Mouse (Mus musculus) hindbrain, embryonic 10.5 days (tissue): ENCODE measurements around the gene Plekhm1. TPM values are rescaled to one million over a fixed set of nuclear protein-coding genes. Genes with fewer than 3 reads are reported as not detected.
A peak's percentile ranks its signal among the peaks of the same experiment; 100 is the strongest.
"Not testable (repeated sequence)": the region's sequence is repeated elsewhere in the genome, so short reads cannot be mapped to it uniquely, and the experiment has no call there.

Experiments
- DNase-seq: peaks from one replicate; pipeline ENCODE4 v3.0.0-alpha.2; 2017; ENCODE audit warnings: low spot score
- H3K27ac ChIP-seq: fragments of 300-500 bp; sonication (generic); 2 replicates; pipeline ENCODE4 v1.5.1; 2016; ENCODE audit warnings: mild to moderate bottlenecking, moderate library complexity
- H3K27me3 ChIP-seq: fragments of 300-500 bp; sonication (generic); 2 replicates; pipeline ENCODE4 v1.6.1; 2016; ENCODE audit warnings: mild to moderate bottlenecking; ENCODE audit not compliant: poor library complexity, insufficient read depth, severe bottlenecking
- H3K36me3 ChIP-seq: fragments of 300-500 bp; sonication (generic); 2 replicates; pipeline ENCODE4 v1.6.1; 2016; ENCODE audit warnings: mild to moderate bottlenecking, moderate library complexity
- H3K4me1 ChIP-seq: fragments of 300-500 bp; sonication (generic); replicated peaks from 2 replicates; pipeline ENCODE4 v1.6.1; 2016; ENCODE audit warnings: mild to moderate bottlenecking
- H3K4me3 ChIP-seq: fragments of 300-500 bp; sonication (generic); 2 replicates; pipeline ENCODE4 v1.5.1; 2016; ENCODE audit warnings: mild to moderate bottlenecking, moderate library complexity
- H3K9me3 ChIP-seq: fragments of 300-500 bp; sonication (generic); 2 replicates; pipeline ENCODE4 v1.6.1; 2016; ENCODE audit warnings: mild to moderate bottlenecking, moderate library complexity
- WGBS: fragments of 180-500 bp; shearing (Covaris S2); methylation state at CpG from one replicate; pipeline ENCODE4 v1.1.7; 2016; 5-methylcytosine and 5-hydroxymethylcytosine counted together
- polyA plus RNA-seq: library from polyadenylated mRNA; unstranded; fragments of >200 nt; fragmentation: Nextera tagmentation; extraction: Ambion mirVana; gene quantifications from 2 replicates; pipeline ENCODE4 v1.2.1, GENCODE M21; 2016

Plekhm1 gene
- polyA plus RNA-seq = 9.4 and 11.6 TPM in 2 replicates

DNA sequence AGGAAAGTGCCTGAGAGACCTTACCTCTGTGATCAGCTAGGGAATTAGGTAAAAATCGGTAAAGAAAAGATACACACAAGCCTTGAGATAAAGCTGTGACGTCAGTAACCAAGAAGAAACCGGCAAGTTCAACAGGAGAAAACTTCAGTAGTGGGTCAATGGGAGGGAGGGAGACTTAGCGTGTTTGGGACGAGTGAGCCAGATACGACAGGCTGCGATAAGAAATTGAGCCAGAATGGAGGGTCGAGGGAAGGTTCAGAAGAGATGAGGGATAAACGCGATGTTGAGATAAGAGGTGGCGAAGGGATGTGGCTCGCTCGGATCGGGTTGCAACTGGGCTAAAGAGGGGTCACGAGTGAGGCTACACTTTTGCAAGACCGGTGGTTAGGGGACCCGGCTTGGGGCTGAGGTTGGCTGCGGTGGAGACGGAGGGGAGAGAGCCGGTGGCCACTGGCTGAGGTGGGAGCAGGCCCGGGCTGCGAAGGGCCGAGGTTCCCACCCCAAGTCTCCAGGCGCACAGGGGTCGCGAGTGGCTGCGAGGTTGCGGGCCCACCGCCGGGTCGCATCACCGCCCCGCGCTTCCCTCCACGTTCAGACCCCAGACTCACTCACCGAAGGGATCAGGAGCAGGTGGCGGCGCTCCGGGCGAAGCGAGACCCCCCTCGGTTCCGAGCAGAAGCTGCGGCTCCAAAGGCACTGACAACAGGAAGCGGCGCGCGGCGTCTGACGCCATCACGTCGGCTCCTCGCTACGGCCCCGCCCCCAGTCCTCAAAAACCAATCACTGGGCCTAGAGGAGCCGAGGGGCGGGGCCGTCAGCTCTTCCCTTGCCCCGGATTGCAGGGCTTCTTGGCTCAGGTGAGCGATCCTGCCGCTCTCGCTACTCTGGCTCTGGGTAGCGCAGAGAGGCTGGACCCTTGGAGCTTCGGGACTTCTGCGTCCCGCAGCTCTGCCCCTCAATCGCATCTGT is at the start of gene Plekhm1:
TSS of gene Plekhm1 (minus strand) at position 707 of the 969 bp plus-strand sequence.
- Histone ChIP-seq H3K27me3 (no peaks in the 10 kb centered on the region), H3K27ac (peak within 1 kb of the TSS; percentile 93), H3K9me3 (no peaks in the 10 kb centered on the region), H3K4me1 (peaks cover 28% of the 10 kb centered on the region), H3K4me3 (peak within 1 kb of the TSS; percentile 92), H3K36me3 (peaks cover 9% of the 10 kb centered on the region; the same call in 1 of the 2 replicates)
- DNase-seq = peak; percentile 95
- under 1% methylated on average over 67 of the region's 67 CpGs for WGBS

DNA sequence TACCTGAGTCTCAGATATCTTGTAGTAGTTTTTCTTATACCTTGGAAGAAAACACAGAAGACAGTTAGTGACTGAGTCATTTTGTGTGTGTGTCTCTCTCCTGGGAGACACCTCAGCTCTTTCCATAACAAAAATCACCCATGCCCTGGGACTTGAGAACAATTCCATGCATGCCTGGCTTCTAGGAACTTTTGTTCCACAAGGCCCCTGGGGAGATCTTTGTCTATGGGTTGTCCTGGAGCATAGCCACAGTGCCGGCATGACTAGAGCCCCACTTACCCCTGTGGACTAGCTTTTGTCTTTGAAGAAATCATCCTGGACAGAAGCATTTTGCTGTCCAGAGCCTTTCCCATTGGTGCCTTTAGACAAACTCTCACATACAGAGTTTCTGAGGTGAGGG is 38.6 kb upstream of the Plekhm1 start:
- H3K27me3 ChIP-seq, H3K4me3 ChIP-seq, H3K9me3 ChIP-seq, H3K27ac ChIP-seq, H3K4me1 ChIP-seq, DNase-seq, H3K36me3 ChIP-seq: not testable (repeated sequence)
- 43% methylated on average over 1 of the region's 1 CpGs for WGBS

DNA sequence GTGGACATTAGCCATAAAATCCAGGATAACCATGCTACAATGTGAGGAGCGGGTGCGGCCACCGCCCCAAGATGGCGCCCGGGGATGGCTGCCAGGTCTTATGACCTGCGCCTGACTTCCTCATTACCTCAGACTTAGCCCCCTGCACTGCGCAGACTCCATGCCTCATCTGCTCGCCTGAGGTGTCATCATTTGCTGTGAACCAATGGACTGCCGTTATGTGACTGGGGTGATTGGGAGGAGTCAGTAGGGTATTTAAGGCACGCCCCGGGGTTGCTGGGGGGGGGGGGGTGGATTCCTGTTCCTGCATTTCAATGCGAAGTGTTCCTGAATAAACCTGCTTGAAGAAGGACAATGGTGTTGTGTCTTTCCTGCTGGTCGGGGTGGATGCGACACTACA is 37.2 kb upstream of the Plekhm1 start:
- H3K9me3 ChIP-seq, H3K36me3 ChIP-seq, H3K4me3 ChIP-seq, DNase-seq, H3K27me3 ChIP-seq, H3K4me1 ChIP-seq, H3K27ac ChIP-seq: not testable (repeated sequence)
- 92% methylated on average over 14 of the region's 14 CpGs for WGBS

DNA sequence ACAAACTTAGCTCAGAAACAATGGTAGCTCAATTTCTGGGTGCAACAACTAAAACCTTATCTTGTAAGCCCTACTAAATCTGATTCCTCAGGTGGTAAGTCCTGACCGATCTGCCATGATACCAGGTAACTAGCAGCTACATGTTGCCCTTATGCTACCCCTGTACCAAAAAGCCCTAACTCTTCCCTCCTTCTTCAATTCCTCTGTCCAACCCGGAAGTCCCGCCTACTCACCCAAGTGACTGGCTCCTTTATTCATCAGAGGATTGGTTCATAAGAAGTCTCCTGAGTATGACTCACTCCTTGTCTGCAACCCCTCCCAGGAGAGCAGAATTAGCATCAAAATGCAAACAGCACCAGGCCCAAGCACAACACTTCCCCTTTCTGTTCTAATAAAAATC is 31.2 kb upstream of the Plekhm1 start:
- WGBS = 96% methylated on average over 3 of the region's 3 CpGs
- H3K27ac ChIP-seq = no peak overlapping the region
- no peak overlapping the region for H3K4me3 ChIP-seq
- H3K9me3 ChIP-seq = no peaks in the 10 kb centered on the region
- H3K27me3 ChIP-seq = no peaks in the 10 kb centered on the region
- H3K4me1 ChIP-seq = peaks cover 7% of the 10 kb centered on the region; the same call in 1 of the 2 replicates
- no peak for DNase-seq
- H3K36me3 ChIP-seq = no peaks in the 10 kb centered on the region

DNA sequence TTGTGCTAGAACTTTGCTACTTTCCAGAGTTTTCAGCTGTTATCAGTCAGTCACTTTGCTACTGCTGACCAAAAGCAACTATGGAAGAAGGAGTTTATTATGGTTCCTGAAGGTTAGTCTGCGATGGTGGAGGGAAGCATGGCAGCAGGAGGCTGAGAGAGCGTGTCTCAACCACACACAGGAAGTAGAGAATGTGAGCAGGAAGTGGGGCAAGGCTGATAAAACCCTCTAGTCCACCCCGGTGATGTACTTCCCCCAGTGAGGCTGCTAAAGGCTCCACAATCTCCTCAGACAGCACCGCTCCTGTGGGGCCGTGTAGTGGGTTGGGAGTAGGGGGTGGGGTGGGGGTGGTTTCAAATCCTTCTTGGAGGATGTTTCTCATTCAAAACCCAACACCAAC is 23.8 kb upstream of the Plekhm1 start:
- Histone ChIP-seq H3K9me3 (no peaks in the 10 kb centered on the region), H3K36me3 (no peaks in the 10 kb centered on the region), H3K27me3 (no peaks in the 10 kb centered on the region), H3K4me3 (no peak overlapping the region), H3K27ac (no peak overlapping the region), H3K4me1 (no peaks in the 10 kb centered on the region)
- no peak for DNase-seq
- 92% methylated on average over 5 of the region's 5 CpGs for WGBS

DNA sequence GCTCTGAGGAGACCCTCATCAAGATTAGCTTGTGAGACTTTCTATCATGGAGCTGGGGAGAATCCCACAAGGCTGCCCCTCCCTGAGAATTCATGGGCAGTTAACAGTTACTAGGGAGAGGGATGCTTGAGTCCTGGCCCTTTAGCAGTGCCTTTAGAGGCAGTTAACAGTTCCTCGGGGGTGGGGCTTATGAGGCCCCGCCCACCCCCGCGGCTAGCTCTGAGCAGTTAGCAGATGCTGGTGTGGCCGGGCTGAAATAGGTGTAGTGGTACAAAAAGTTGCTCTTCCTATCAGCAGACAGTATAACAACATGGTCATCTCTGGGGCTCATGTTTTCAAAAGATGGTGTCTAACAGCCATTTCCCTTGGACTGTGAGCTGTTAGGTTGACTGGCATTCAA is 12.5 kb upstream of the Plekhm1 start:
- no peak for DNase-seq
- H3K4me1 ChIP-seq = no peaks in the 10 kb centered on the region
- no peaks in the 10 kb centered on the region for H3K27me3 ChIP-seq
- no peaks in the 10 kb centered on the region for H3K36me3 ChIP-seq
- no peak overlapping the region for H3K4me3 ChIP-seq
- no peak overlapping the region for H3K27ac ChIP-seq
- WGBS = 40% methylated on average over 5 of the region's 5 CpGs
- H3K9me3 ChIP-seq = no peaks in the 10 kb centered on the region

DNA sequence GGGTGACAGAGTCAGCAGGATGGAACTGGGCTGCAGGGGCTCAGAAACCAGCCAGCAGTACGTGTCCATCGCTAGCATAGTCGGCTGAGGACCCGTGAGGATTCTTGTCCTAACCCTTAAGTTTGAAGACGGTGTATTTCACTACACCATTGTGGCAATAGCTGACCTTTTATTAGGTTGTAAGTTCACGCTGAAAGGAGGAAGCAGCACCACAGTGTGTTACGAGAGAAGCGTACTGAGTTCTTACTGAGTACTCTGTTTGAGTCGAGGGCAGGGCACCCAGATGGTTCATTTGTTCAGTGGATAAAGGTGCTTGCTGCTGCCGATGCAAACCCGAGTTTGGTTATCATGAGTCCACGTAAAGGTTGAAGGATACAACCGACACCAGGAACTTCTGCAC is 7.2 kb upstream of the Plekhm1 start:
- no peaks in the 10 kb centered on the region for H3K9me3 ChIP-seq
- no peaks in the 10 kb centered on the region for H3K27me3 ChIP-seq
- DNase-seq = no peak
- WGBS = 89% methylated on average over 13 of the region's 13 CpGs
- no peaks in the 10 kb centered on the region for H3K4me1 ChIP-seq
- H3K36me3 ChIP-seq = no peaks in the 10 kb centered on the region
- H3K4me3 ChIP-seq = no peak overlapping the region
- no peak overlapping the region for H3K27ac ChIP-seq

DNA sequence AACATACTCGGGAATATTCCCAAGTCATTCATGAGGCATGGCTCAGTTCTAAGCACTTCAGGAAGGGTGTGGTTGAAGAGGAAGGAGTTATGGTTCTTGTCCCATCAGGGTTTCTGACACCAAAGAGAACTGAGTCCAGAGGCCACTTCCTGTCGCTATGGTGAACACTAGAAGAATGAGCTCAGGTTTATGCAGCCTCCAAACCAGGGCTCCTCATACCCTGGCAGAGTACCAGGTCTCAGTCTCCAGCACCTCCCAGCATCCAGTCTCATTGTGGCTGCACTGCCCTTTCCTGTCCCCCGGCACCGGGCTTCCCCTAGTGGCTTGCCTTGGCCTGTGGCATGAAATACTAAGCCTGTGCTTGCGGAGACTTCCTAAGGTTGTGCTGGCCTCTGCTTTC is 6.7 kb upstream of the Plekhm1 start:
- H3K27ac ChIP-seq = no peak overlapping the region
- DNase-seq = no peak
- 82% methylated on average over 5 of the region's 5 CpGs for WGBS

DNA sequence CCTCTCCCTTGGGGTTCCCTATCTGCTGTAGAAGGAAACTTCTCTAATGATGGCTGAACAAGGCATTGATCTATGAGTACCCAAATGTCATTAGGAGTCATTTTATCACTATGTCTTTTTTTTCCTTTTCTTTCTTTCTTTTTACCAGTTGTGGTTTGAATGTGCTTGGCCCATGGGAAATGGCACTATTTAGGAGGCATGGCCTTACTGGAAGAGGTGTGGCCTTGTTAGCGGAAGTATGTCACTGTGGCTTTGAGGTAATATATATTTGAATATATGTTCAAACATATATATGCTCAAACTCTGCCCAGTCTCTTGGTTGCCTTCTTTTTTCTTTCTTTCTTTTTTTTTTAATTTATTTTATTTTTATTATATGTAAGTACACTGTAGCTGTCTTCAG is 1.0 kb upstream of the Plekhm1 start:
- no peak overlapping the region for H3K27ac ChIP-seq
- no peaks in the 10 kb centered on the region for H3K27me3 ChIP-seq
- H3K4me1 ChIP-seq = peaks cover 28% of the 10 kb centered on the region
- H3K4me3 ChIP-seq = 0 out of 2 replicates have a peak overlapping the region, but pooled peaks have one; percentile 92
- H3K9me3 ChIP-seq = no peaks in the 10 kb centered on the region
- peaks cover 9% of the 10 kb centered on the region; the same call in 1 of the 2 replicates for H3K36me3 ChIP-seq
- DNase-seq = no peak
- 93% methylated on average over 1 of the region's 1 CpGs for WGBS

More for the DNA sequence above, 6.7 kb upstream of the Plekhm1 start:
- H3K27me3 ChIP-seq = no peaks in the 10 kb centered on the region
- no peaks in the 10 kb centered on the region for H3K9me3 ChIP-seq
- no peaks in the 10 kb centered on the region for H3K4me1 ChIP-seq
- no peak overlapping the region for H3K4me3 ChIP-seq
- H3K36me3 ChIP-seq = no peaks in the 10 kb centered on the region

DNA sequence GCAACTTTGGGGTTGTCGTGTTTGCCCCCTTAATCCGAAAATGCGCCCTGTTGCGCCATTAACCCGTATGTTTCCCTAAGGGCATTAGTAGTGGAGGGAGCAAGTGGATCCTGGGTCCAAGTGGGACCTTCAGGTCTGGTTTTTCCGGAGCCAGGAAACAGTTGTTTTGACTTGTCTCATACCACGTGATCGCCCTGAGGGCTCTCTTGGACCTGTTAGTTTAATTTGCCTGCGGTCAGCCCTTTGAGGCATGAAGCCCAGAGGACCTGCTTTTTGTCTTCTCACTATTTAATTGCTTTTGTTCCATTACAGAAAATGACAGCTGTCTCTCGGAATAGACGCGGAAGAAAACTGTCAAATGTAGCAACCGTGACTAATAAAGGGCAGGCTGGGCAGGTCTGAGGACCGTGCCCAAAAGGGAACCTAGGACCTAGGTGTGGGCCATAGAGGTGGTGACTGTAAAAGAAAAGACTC is 500 bp upstream of the Plekhm1 start:
- DNase-seq = no peak
- Histone ChIP-seq H3K4me1 (peaks cover 28% of the 10 kb centered on the region), H3K4me3 (peak overlapping the region; percentile 92), H3K27ac (peak overlapping the region; percentile 93), H3K27me3 (no peaks in the 10 kb centered on the region), H3K9me3 (no peaks in the 10 kb centered on the region), H3K36me3 (peaks cover 9% of the 10 kb centered on the region; the same call in 1 of the 2 replicates)
- WGBS = 4% methylated on average over 14 of the region's 14 CpGs

DNA sequence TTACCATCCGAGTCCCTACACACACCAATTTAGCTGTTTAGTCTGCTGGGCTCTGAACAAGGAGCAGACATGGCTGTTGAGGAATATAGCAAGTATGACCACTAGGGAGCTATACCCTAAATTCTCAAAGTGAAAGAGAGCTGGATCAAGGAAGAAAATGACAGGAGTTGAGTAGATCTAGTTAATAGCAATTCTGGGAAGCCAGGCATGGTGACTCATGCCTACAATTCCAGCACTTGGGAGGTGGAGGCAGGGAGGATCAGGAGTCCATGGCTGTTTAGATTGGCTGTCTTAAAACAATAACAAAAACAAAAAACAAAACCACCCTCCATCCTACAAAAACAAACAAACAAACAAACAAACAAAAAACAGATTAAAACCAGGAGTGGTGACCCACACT is 1.2 kb downstream of the Plekhm1 start:
- H3K4me3 ChIP-seq = peak overlapping the region; percentile 92
- H3K27me3 ChIP-seq = no peaks in the 10 kb centered on the region
- H3K36me3 ChIP-seq = peaks cover 14% of the 10 kb centered on the region; the same call in 1 of the 2 replicates
- no peak for DNase-seq
- H3K9me3 ChIP-seq = no peaks in the 10 kb centered on the region
- H3K4me1 ChIP-seq = peaks cover 28% of the 10 kb centered on the region
- WGBS = 91% methylated on average over 1 of the region's 1 CpGs
- no peak overlapping the region for H3K27ac ChIP-seq

DNA sequence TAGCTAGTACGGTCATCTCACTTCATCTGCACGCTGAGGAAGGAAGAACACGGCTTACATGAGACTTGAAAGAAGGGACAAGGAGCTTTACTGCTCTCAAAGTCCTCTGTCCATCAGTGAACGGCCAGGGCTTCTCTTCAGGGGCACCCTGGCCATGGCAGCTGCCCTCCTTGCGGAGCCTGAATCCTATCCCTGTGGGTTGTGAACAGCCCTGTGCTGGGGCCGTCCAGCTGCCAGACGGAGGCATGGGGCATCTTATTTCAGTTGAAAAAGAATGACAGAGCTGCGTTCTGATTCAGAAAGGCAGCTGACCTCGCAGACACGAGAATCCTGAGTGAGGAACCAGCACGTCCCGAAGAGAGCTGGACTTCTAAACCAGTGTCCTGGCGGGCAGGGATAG is 3.6 kb downstream of the Plekhm1 start:
- Histone ChIP-seq H3K36me3 (peaks cover 32% of the 10 kb centered on the region; the same call in 1 of the 2 replicates), H3K27me3 (no peaks in the 10 kb centered on the region), H3K4me3 (no peak overlapping the region), H3K4me1 (peaks cover 30% of the 10 kb centered on the region), H3K27ac (no peak overlapping the region), H3K9me3 (no peaks in the 10 kb centered on the region)
- 94% methylated on average over 13 of the region's 13 CpGs for WGBS
- no peak for DNase-seq

DNA sequence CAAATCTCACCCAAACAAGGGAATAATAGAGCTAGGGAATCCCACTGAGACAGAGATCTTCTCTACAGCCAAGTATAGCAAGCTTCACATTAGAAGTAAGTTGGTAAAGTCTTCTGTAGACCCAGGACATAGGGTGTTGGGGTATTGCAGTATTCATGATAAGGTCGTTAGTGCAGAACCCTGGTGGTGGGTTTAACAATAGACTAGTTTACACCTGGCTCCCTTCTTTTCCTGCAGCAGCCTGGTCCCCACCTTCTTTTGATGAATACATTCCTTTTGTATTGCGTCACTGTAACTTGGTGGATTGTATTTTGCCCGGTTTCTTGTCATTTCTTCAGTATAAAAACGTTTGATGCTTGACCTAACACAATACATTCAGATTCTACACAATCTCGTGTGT is 5.4 kb downstream of the Plekhm1 start:
- Histone ChIP-seq H3K36me3 (peaks cover 49% of the 10 kb centered on the region), H3K4me1 (peaks cover 21% of the 10 kb centered on the region)
- not testable (repeated sequence) for H3K9me3 ChIP-seq, DNase-seq, H3K27me3 ChIP-seq, H3K4me3 ChIP-seq, H3K27ac ChIP-seq
- WGBS = 72% methylated on average over 5 of the region's 5 CpGs
